Mouse (Mus musculus) lung, postnatal 36 days (tissue): Measurements from ENCODE around the gene Ctnnd2.

ENCODE experiments used
- DNase-seq: peaks from one replicate; pipeline ENCODE4 v3.0.0; 2022; ENCODE audit warnings: mixed read lengths

Gene Ctnnd2

DNA sequence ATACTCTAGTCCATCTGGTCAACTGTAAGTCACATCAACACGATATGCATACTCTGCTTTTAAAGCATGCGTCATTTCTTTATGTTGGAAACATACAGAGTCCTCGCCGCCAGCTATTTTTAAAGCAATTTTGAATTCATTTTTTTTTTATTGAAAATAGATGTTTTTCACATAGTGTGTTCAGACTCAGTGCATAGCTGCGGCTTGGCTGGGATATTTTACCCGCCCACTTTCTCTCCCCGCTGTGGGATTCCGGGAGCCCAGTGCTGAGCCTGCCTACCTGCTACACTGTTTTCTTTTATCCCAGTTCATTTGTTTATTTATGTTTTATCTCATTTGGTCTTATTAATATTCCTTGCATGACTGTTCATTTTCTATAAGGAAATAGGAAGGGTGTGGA, 724.9 kb downstream of the Ctnnd2 start:
- DNase-seq = no peak

DNA sequence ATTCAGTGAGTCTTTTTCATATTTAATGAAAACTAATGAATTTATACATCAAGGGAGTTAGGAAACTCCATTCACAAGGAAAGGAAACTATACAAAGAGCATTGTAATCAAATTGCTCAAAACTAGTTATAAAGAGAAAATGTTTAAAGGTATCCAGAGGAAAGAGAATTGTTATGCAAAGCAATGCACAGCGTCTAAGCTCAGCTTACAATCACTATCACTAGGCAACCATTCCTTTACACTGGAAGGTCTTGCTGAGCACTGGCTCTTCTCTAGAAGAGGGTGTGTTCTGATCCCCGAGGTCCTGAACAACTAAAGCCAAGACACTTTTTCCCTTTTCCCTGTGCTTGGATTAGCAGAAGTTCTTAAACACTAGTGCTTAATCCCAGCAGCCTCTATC, 735.6 kb downstream of the Ctnnd2 start:
- no peak for DNase-seq

DNA sequence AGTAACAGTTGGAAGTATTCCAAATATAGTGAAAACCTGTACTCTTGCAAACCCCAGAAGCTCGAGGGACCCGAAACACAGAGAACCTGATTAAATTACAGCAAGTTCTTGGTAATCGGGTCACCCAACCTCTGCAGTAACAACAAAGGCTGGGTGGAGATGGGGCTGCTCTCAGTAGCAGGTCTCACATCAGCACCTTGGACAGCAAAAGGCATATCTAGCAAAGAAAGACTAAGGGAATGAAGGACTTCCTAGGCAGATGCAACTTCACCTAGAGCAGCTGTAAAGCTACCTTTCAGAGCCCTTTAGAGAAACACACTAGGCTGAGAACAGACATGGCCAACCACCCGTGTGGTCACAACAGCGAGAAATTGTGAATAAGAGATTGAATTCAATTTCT, 741.0 kb downstream of the Ctnnd2 start:
- DNase-seq = no peak

DNA sequence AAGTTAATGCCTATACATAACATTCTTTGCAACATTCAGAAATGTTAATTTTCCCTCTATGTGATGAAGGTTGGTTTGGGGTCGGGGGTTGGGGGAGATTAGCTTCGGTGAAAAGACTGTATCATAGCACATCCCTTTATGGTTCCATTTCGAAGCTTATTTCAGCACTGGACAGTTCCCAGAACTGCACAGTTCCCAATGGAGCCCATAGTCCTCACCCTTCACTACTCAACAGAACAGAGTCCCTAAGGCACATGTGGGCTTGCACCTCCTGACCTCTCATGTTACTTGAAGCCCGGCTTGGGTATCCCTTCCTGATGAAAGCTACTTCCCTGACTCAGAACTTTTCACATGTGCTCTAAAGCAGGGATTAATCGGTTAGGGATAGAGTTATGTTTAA, 753.4 kb downstream of the Ctnnd2 start:
- DNase-seq = no peak

DNA sequence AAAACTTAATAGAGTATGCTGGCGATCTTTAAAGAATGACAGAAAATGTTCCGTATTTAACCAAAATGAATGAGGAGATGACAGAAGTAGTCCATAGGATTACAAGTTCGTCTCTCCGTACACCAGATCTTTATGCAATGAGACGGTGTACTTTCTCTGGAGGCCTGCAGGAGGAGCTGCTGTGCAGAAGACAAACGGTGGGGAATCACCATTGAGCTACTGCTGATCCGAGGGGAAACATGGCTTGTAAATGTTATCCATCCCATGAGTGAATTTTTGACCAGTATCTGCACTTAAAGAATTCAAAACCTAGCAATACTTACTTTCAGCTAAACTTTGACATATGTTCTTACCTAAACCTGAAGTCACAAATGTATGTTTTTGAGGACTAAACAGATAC, 755.2 kb downstream of the Ctnnd2 start:
- DNase-seq = peak; percentile 30

DNA sequence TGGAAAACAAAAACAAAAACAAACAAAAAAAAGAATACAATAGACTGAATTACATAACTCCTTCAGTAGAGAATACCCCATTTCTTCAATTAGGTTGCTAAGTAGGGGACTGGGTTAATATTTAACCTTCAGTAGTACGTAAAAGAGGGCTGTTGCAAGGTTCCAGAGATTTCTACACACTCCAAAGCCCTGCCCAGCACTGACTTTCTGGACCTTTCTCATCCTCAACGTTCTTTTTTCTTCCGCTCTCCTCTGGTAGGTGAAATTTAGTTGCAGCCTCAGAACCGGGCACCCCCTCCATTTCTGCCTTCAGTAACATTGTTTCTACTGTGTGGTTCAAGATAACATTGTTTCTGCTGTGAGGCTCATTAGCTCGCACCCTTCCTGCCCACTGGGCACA, 759.5 kb downstream of the Ctnnd2 start:
- peak; percentile 28 for DNase-seq

DNA sequence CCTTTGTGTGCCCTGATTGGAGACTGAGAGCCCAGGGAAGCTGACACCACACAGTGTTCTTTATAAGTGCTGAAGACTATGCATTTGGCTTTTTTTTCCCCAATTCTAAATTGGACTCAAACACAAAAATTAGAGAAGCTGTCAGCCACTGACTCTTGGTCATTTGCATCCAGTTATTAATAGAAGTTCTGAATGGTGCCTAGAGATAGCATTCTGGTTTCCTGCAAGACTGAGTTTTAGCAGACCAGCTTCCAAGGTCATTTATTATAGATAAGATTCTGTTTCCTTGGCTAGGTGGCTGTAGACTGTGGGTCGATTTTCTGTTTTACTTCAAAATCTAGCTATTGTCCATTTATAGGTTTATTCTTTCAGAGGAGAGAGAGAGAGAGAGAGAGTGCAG, 773.5 kb downstream of the Ctnnd2 start:
- no peak for DNase-seq

DNA sequence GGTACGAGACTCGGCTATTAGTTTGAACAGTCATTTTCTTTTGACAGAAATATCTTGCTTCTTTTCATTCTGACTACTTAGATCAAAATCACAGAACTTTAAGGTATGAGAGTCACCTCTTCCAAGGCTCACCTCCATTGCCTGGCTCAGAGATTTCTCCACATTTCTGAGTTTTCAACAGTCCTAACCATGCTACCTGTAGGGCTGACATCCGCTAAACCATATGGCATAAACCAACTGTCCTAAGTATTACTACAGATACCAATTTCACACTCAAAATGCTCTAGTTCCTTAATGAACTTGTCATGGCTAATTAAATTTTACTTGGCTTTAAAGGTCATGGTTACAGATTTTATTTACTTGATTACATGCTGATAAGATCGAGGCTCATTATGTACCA, 786.1 kb downstream of the Ctnnd2 start:
- no peak for DNase-seq

DNA sequence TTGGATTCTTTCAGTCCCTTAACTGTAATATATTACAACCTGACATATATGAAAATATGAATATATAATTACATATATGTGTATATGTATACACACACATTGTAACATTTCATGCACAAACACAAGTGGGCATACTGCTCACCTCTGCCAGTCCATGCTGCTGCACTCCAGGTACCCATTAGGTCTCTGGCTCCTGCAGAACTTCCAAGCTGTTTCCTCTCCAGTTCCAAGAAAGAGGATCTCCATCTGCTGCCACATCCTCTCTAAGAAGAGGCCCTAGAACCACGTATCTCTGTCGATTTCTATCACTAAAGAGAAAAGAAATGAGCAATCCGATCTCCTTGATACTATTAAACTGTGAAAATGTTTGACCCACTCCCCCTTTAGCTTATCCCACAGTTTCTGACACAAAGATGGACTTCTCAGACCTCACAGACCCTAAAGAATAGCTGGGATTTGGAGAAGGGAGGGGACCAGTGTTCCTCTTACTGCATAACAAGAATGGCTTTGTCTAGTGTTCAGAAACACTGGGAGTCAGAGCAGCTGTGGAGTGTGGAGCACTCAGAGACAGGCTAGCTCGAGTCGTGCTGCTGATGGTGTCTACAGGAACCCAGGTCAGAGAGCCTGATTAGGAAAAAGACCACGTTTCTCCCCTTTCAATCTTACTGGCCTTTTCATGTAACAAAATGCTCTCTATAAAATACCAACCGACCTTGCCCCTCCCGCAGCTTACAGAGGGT, 790.2 kb downstream of the Ctnnd2 start:
- DNase-seq = no peak

DNA sequence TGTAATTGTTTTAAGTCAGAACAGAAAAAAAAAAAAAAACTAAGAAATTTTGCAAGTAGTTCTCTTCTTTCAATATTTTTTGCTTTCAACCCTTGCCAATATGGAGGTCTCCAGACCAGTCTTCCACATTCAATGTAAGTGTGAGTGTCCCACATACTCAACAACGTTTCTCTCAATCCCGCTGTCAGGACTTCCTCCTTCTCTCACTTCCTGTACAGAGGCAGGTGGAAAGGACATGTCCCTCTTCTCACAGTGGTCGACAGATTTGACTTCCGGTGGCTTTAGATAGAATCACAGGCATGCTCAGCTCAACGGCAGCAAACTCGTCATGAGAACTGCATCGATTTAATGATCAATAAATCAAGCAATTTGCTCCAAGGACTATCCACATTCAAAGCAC, 791.7 kb downstream of the Ctnnd2 start:
- no peak for DNase-seq

DNA sequence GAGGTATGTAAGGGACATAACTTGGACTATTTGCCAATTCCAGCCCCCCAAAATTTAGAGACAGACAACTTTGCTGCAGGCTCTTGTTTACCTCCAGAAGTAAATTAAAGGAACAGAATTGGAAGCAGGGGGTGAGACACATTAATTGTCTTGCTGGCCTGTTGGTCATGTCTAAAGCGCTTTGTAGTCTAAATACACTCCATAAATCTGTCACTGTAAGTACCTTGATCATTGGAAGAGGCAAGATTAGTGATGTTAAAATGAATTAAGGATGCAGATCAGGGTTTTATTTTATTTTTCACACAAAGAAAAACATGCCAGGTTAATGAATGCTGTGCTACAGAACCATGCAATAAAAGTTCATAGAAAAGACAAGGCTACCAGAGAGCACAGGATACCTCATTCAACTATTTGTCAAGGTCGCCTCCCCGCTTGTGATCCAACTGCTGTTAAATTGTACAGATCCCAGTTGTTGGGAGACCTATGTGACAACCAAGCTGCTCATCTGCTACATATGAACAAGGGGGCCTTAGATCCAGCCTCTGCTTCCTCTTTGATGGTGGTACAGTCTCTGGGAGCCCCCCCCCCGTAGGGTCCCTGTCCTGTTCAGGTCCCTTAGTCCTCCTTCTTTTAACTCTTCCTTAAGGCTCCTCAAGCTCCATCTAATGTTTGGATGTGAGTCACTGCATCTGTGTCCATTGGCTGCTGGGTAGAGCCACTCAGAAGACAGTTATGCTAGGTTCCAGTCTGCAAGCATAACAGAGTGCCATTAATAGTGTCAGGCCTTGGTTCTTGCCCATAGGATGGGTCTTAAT, 792.7 kb downstream of the Ctnnd2 start:
- no peak for DNase-seq

DNA sequence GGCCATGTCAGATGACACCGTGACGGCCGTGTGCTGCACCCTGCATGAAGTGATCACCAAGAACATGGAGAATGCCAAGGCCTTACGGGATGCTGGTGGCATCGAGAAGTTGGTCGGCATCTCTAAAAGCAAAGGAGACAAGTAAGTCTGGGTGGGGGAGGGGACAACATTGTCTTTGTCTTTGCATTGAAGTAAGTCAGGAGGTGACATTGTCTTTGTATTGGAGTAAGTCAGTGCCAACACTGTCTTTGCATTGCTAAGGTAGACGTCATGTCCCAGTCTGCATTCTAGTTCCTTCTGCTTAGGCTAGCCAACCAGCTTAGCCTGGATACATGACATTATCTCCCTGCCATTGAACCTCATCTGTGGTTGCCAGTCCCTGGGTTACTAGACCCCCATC, 794.4 kb downstream of the Ctnnd2 start:
- DNase-seq = no peak

DNA sequence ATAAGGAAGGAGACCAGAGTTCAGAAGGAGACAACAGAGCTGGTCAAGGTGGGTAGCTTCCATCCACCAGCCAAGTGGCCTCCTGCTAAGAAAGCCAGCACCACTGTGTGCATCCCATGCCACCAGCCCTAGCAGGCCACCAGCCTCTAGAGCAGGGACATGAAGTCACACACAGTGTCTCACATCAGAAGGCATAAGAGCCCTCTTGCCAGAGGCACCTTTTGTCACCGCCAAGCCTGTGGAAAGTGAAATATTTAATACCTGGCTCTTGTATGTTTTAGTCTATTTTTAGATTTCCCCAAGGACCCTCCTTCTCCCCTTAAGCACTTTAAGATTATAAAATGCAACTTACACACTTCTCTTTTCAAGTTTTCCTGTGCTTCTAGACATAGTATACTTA, 802.0 kb downstream of the Ctnnd2 start:
- DNase-seq = no peak

DNA sequence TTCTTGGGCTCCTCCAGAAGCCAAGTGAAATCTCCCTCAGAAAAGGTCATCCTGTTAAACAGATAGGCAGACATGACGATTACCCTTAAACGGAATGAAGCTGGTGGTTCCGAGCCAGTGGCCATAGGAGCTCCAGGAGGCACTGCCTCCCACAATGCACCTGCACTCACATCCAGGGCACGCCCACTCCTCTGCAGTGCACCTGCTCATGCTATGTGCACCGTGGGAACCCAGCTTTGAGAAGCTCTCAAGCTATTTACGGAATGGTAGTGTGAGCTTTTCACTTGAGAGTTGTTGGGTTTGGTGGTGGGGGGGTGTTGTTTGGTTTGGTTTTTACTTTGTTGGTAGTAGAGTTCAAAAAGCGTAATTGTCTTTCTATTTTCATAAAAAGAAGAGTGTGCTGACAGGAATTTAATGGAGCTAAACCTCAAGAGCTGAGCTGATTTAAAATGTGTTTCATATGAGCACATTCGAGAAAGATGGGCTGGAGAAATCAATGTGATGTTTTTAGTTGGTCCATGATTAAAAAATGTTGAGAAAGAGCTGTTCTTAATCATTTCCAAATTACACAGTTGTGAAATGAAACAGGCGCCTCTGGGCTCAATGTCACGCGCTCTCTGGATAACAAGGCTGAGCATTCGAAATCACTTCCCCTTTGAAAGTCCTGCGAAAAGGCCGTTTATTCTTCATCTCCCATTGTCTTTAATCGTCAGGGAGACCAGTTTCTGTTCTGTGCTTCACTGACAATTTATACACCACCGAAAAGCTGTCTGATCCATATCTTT, 802.8 kb downstream of the Ctnnd2 start:
- peak; percentile 70 for DNase-seq

DNA sequence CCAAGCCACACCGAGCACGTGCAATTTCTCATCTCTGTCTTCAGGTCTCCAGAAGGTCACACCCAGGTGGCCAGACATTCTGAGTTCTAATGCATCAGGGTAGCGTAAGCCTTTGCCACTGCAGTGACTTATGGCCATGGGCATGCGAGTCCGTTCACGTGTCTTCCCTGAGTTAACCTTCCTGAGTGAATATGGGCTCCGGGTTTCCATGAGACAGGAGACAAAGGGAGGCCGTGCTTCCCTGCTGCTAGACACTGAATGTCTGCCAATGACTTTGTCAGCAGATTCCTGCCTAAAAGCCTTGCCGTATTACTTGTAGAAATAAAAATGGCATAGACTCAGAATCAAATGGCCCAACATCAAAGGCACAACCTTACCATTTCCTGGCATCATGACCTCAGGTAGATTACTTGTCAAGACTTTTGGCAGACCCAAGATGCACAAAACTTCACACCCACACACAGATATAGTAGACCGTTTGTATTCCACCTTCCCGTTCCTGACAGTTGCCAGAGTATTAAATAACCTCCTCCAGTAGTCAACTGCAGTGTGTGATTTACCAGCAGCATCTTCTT, 804.9 kb downstream of the Ctnnd2 start:
- no peak for DNase-seq

DNA sequence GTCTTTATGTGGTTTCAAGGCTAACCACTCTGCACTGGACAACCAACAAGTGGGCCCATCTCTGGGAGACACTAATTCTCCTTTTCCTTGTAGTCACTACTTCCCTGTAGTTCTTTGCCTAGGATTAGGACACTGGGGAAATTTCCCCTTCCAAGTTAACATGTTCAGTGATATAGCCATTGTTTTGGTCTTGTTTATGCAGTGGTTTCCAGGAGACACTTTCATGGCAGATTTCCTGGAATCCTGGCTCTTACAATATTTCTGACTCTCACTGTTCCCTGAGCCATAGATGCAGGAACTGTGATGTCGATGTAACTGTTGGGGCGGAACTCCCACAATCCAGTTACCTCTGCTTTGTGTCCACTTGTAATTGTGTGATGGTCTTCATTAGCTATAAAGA, 814.5 kb downstream of the Ctnnd2 start:
- DNase-seq = no peak

DNA sequence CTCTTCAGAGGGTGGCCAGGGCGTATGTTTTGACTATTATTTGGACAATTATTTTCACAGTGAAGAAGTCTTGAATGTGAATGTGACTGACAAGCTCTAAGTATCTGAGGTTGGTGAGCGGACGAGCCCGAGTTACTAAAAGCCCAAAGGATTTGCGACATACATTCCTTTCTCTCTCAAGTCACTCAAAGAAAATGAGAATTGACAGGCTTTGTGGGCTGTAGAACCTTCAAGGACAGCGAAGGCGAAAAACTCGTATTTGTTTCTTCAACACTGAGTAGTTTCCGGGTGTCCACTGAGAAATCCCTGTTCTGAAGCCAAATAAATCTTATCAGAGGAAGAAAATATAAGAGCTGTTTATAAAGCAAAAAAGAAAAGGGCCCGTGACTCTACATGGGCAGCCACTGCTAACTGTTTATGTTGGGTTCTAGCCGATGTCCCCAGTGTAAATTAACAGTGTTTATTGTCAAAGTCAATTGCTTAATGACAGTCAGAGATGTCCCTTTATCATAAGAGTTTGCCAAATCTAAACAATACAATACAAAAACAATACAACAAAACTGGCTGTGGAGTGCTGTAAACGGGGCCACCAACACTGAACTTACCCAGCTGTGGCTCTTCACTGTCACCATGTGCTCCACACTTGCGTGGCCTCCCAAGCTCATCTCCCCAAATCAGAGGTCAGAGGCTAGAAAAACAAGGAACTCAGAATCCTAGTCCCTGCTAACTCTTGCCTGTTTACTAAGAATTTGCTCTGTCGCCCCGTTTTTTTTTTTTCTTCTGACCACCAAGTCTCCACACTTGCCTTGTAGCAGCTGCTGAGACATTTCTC, 818.2 kb downstream of the Ctnnd2 start:
- DNase-seq = peak; percentile 54

DNA sequence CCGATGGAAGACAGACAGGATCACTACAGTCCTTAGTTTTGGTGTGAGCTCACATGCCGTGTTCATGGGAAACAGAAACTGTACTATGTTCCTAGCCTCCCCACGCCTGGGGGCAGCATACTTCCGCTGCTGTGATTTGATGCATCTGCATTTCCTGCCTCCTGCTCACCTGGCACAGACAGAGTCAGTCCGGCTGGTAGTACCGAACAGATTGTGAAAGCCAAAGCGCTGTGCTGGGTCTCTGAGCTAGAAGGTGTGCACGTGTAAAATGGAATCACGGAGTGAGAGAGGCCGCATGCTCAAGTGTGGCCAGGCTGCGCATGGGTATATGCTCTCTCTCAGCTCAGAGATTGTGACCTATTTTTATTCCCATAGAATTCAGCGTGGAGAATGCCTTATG, 820.0 kb downstream of the Ctnnd2 start:
- no peak for DNase-seq

DNA sequence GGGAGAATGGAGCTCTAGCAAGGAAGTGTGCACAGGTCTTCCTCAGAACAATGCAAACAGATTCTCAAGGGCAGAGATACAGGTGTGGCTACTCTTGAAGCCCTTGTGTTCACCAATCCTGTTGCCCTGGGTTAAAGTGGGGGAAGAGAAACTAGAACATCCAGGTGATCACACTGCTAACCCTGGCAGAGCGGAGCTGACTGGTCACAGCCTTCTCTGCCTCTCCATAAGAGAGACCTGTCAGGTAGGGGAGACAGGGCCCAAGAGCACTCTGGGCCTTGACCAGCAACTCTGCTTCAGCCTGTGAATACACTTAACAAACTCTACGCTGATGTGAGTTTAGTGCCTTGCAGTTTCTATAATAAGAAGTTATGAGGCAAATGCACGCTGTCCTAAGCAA, 820.5 kb downstream of the Ctnnd2 start:
- DNase-seq = no peak

DNA sequence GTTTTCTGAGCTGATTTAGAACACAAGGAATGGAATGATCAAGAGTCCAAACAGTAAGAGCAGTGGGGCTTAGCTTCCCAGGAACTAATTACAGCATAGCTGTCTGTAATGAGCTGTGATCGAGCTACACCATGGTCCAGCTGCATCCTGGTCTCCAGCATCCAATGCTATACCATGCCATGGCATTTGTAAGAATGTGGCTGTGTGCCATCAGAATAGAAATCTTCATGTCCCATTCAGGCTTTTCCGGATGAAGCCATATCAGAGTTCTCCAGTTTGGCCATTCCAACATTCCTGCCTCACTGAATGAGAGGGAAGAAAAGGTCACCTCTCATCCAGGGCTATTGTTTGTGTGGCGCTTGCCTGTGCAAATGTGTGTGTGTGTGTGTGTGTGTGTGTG, 823.0 kb downstream of the Ctnnd2 start:
- no peak for DNase-seq

DNA sequence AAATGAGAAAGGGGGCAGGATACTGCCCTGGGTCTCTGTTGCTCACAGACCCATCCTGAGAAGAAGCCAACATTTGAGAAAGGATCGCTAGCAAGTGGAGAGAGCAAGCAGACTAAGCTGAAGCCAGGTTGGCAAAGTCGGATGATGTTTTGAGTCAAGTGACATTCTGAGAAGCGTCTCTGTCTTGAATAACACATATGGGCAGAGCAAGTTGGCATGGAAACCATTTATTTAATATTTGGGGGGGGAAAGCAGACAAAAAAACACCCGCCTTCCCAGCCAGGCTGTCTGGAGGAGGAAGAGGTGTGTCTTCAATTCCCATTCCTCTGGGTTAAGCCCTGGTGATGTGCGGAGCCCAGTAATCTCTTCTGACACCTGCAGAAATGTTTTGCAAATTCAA, 832.1 kb downstream of the Ctnnd2 start:
- DNase-seq = no peak

DNA sequence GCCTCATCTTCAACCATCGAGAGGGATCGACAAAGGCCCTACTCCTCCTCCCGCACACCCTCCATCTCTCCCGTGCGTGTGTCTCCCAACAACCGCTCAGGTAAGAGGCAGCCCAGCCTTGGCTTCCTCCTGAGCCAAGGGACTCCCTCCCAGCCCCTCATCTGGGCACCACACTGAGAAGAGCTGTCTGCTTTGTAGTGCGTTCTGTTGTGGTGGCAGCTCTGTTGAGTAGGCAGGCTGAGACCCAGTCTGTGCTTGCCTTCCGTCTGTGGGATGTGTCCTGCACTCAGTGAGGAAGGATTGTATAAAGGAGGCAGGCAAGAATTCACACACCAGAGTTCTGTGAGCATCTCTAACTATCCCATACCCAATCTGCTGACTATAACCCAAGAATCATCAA, 832.6 kb downstream of the Ctnnd2 start:
- DNase-seq = no peak
